Mouse (Mus musculus) thymus, adult 2 months (tissue): ENCODE results near the gene Dock8.

ENCODE experiments used
- CTCF ChIP-seq: fragments of 200-500 bp; IDR thresholded peaks from 2 replicates; pipeline ENCODE4 v1.5.1; 2012; ENCODE audit warnings: mild to moderate bottlenecking, control low read depth, low read length, moderate library complexity, borderline replicate concordance; ENCODE audit not compliant: control insufficient read depth, poor library complexity, insufficient read depth; ENCODE audit errors: extremely low read depth
- POLR2A ChIP-seq: fragments of 200-500 bp; IDR thresholded peaks from 2 replicates; pipeline ENCODE4 v1.6.1; 2012; ENCODE audit warnings: mild to moderate bottlenecking, low read length, control low read depth, moderate library complexity; ENCODE audit not compliant: control insufficient read depth, poor library complexity, insufficient read depth; ENCODE audit errors: extremely low read depth

DNA sequence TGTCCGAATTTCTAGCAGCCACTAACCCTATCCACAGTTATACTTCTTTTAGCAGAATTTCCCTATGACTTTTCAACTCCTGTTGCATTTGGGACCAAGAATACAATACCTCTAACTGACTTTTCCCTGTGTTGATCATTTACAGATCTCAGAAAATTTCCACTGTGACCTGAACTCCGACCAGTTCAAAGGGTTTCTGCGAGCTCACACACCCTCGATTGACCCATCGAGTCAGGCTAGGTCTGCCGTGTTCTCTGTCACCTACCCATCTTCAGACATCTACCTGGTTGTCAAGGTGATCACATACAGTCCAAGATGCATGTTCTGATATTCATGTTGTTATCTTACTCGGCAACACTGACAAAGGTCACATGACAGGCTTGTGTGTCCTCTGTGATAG, 90.4 kb downstream of the Dock8 start:
- TF ChIP-seq CTCF (no peak), POLR2A (no peak)
